Mouse (Mus musculus): ENCODE results near the gene Dlg2.

DNA sequence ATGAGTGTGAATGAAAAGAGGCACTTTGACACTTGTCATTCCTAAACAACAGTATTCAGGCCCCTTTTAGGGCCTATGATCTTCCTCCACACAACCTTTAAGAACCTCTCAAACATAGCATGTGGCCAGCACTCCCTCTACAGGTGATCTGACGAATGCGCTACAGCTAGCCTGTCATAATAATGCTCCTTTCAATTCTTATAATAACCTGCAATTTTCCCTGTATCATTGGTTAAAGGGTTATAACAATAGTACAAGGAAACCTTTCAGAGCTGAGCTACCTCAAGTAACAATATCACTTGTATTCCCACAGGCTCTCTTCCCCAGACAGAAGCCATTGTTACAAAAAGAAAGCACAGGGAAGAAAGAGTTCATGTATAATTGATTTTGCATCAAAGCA is 1105.7 kb downstream of the Dlg2 start:
- TF ChIP-seq CTCF (IDR thresholded peaks at IDR 0.05; ENCODE audit: low read depth, low read length) (no peak), POLR2AphosphoS5 (IDR thresholded peaks at IDR 0.05; ENCODE audit: insufficient replicate concordance, low read depth, low read length) (no peak), GATA1 (IDR thresholded peaks at IDR 0.05; ENCODE audit: borderline replicate concordance, low read length) (no peak), TAL1 (conservative IDR thresholded peaks at IDR 0.05; ENCODE audit: low read depth, low read length) (no peak), GATA2 (IDR thresholded peaks at IDR 0.05; ENCODE audit: borderline replicate concordance, low read depth, low read length) (no peak)

Measured in G1E (cell line).